Mouse (Mus musculus) ES-E14 (cell line): Measurements from ENCODE around the gene Slc22a20. TPM values are rescaled to one million over a fixed set of nuclear protein-coding genes. Genes with fewer than 3 reads are reported as not detected.

Experiments
- DNase-seq: peaks from one replicate; pipeline ENCODE4 v3.0.0-alpha.2; 2013; ENCODE audit warnings: low read depth, low spot score
- H3K27ac ChIP-seq: 2 replicates; pipeline ENCODE4 v1.5.1; 2012; ENCODE audit warnings: low read depth, mild to moderate bottlenecking, low read length, moderate library complexity, mixed read lengths; ENCODE audit not compliant: poor library complexity, insufficient read depth, severe bottlenecking
- H3K36me3 ChIP-seq: 2 replicates; pipeline ENCODE4 v1.6.1; 2012; ENCODE audit warnings: mild to moderate bottlenecking, low read length, moderate library complexity, mixed read lengths; ENCODE audit not compliant: control insufficient read depth, poor library complexity, insufficient read depth, severe bottlenecking
- H3K4me1 ChIP-seq, 2 experiments: fragments of 150-350 bp in 1 of 2; sonication (generic) in 1 of 2; 2 replicates each; pipeline ENCODE4 v1.6.1; 2012; ENCODE audit warnings: low read length in 2 of 2, mild to moderate bottlenecking in 1 of 2, mixed read lengths in 1 of 2; ENCODE audit not compliant: control insufficient read depth in 2 of 2, insufficient read depth in 2 of 2, poor library complexity in 1 of 2
- H3K4me3 ChIP-seq, 2 experiments: fragments of 150-350 bp in 1 of 2; sonication (generic) in 1 of 2; 2 replicates each; pipeline ENCODE4 v1.5.1; 2012; ENCODE audit warnings: low read length in 2 of 2, low read depth in 1 of 2, mild to moderate bottlenecking in 1 of 2, mixed read lengths in 1 of 2; ENCODE audit not compliant: insufficient read depth in 1 of 2, poor library complexity in 1 of 2, severe bottlenecking in 1 of 2
- H3K9ac ChIP-seq: 2 replicates; pipeline ENCODE4 v1.6.1; 2012; ENCODE audit warnings: low read depth, mild to moderate bottlenecking, low read length, mixed read lengths; ENCODE audit not compliant: poor library complexity, insufficient read depth, severe bottlenecking
- H3K9me3 ChIP-seq: fragments of 150-350 bp; sonication (generic); 2 replicates; pipeline ENCODE4 v1.6.1; 2012; ENCODE audit warnings: low read depth, mild to moderate bottlenecking, low read length; ENCODE audit not compliant: control insufficient read depth, insufficient read depth
- CHD2 ChIP-seq: IDR thresholded peaks from 2 replicates; pipeline ENCODE4 v1.6.1; 2014; ENCODE audit warnings: mild to moderate bottlenecking, low read depth, low read length, inconsistent platforms
- HCFC1 ChIP-seq: IDR thresholded peaks from 2 replicates; pipeline ENCODE4 v1.6.1; 2012; ENCODE audit warnings: low read length, inconsistent platforms, borderline replicate concordance; ENCODE audit not compliant: insufficient read depth
- MAFK ChIP-seq: IDR thresholded peaks from 2 replicates; pipeline ENCODE4 v1.6.1; 2014; ENCODE audit warnings: mild to moderate bottlenecking, low read depth, low read length, inconsistent platforms; ENCODE audit not compliant: insufficient read depth
- ZC3H11A ChIP-seq: IDR thresholded peaks from 2 replicates; pipeline ENCODE4 v1.6.1; 2012; ENCODE audit warnings: low read depth, mild to moderate bottlenecking, inconsistent platforms, low read length, borderline replicate concordance
- ZNF384 ChIP-seq: IDR thresholded peaks from 2 replicates; pipeline ENCODE4 v1.6.1; 2012; ENCODE audit warnings: low read depth, low read length, inconsistent platforms
- in situ Hi-C, 2 experiments: fragments of 600-800 bp; cut with MboI; formaldehyde crosslinking; loops; one replicate each; pipeline ENCODE4 v1.15.1; 2025; ENCODE audit warnings: low sequenced_read_pairs in 2 of 2, inconsistent platforms in 1 of 2; ENCODE audit not compliant: unreplicated experiment in 2 of 2
- total RNA-seq: library from RNA; depleted of rRNA; stranded (reverse); fragments of 300-350 nt; gene quantifications from 2 replicates; pipeline ENCODE4 v1.2.3, GENCODE M21; 2012

Gene Slc22a20
- total RNA-seq, 1 experiment = 0.54 TPM

- no peak for DNase-seq
- in situ Hi-C loops = no loop called here
- Histone ChIP-seq H3K36me3 (peaks cover 72% of the 10 kb centered on the region), H3K4me3 (no peak overlapping the region), H3K27ac (no peak overlapping the region), H3K9me3 (no peaks in the 10 kb centered on the region), H3K4me1 (peaks cover 0 to 12% of the 10 kb centered on the region in 2 experiments; a peak in 2 of 4 replicates), H3K9ac (no peak overlapping the region)
- TF ChIP-seq ZC3H11A = no peak
Observed at GRCm38 (mm10) chr19:5954031-5954710, 31.8 kb downstream of the Slc22a20 start.

- no peak overlapping the region for H3K4me3 ChIP-seq
- peaks cover 74% of the 10 kb centered on the region for H3K36me3 ChIP-seq
- H3K9ac ChIP-seq = no peak overlapping the region
- in situ Hi-C loops = no loop called here
- H3K27ac ChIP-seq = no peak overlapping the region
- no peaks in the 10 kb centered on the region for H3K9me3 ChIP-seq
- H3K4me1 ChIP-seq = peaks cover 0 to 12% of the 10 kb centered on the region in 2 experiments; a peak in 2 of 4 replicates
- DNase-seq = no peak
- TF ChIP-seq ZC3H11A = no peak
- no peak for TF ChIP-seq CHD2
- TF ChIP-seq HCFC1 = no peak
- no peak for TF ChIP-seq MAFK
- TF ChIP-seq ZNF384 = no peak
Observed at GRCm38 (mm10) chr19:5953201-5953770, 32.7 kb downstream of the Slc22a20 start.

- TF ChIP-seq ZC3H11A = no peak
- TF ChIP-seq CHD2 = no peak
- no peak for TF ChIP-seq HCFC1
- no peak for TF ChIP-seq ZNF384
- TF ChIP-seq MAFK = no peak
- DNase-seq = no peak
- no peak overlapping the region for H3K4me3 ChIP-seq
- H3K9me3 ChIP-seq = no peaks in the 10 kb centered on the region
- peaks cover 77% of the 10 kb centered on the region for H3K36me3 ChIP-seq
- in situ Hi-C loops = no loop called here
- H3K9ac ChIP-seq = no peak overlapping the region
- no peak overlapping the region for H3K27ac ChIP-seq
- H3K4me1 ChIP-seq = peaks cover 0 to 12% of the 10 kb centered on the region in 2 experiments; a peak in 2 of 4 replicates
Observed at GRCm38 (mm10) chr19:5952071-5952691, 33.8 kb downstream of the Slc22a20 start.

- no peak for TF ChIP-seq MAFK
- no peak for TF ChIP-seq ZNF384
- no peak for TF ChIP-seq HCFC1
- no peak for TF ChIP-seq CHD2
- TF ChIP-seq ZC3H11A = no peak
- Histone ChIP-seq H3K9me3 (no peaks in the 10 kb centered on the region), H3K4me3 (no peak overlapping the region), H3K36me3 (peaks cover 80% of the 10 kb centered on the region), H3K4me1 (peaks cover 0 to 12% of the 10 kb centered on the region in 2 experiments; a peak in 2 of 4 replicates), H3K9ac (no peak overlapping the region), H3K27ac (no peak overlapping the region)
- no peak for DNase-seq
- in situ Hi-C loops = no loop called here
Observed at GRCm38 (mm10) chr19:5951631-5952030, 34.3 kb downstream of the Slc22a20 start.
